Mouse (Mus musculus) gastrocnemius, adult 8-10 months (tissue): ENCODE measurements at regions not wholly inside any gene's neighbourhood (a gene's known extent, or its start where the extent isn't known, plus 50 kb on each side); places are given as distances from the start of the nearest gene placed in this dataset.

Experiments used
- DNase-seq, 2 experiments: peaks; one replicate each; pipeline ENCODE4 v3.0.0; 2022; ENCODE audit warnings: low spot score in 2 of 2

- no peak for DNase-seq
These were observed 409.8 kb upstream of the Sall1 start for GRCm38 (mm10) chr8:89453724-89454123.

GRCm38 (mm10) chr8:89444466-89444865 lies 400.5 kb upstream of the Sall1 start:
- DNase-seq, result no peak

- no peak for DNase-seq
These were observed 395.3 kb upstream of the Sall1 start for GRCm38 (mm10) chr8:89439304-89439703.

GRCm38 (mm10) chr8:89426969-89427368 lies 383.0 kb upstream of the Sall1 start:
- no peak for DNase-seq

GRCm38 (mm10) chr8:89415287-89415686 lies 371.3 kb upstream of the Sall1 start:
- no peak for DNase-seq

- no peak for DNase-seq
These were observed 368.5 kb upstream of the Sall1 start for GRCm38 (mm10) chr8:89412500-89412899.

GRCm38 (mm10) chr8:89412046-89412445 lies 368.1 kb upstream of the Sall1 start:
- no peak for DNase-seq

GRCm38 (mm10) chr8:89406688-89407087 lies 362.7 kb upstream of the Sall1 start:
- no peak for DNase-seq

GRCm38 (mm10) chr8:89404287-89404686 lies 360.3 kb upstream of the Sall1 start:
- no peak for DNase-seq

- DNase-seq, result no peak
These were observed 352.7 kb upstream of the Sall1 start for GRCm38 (mm10) chr8:89396673-89397072.

GRCm38 (mm10) chr8:89392749-89393148 lies 348.8 kb upstream of the Sall1 start:
- DNase-seq, result no peak

GRCm38 (mm10) chr8:89388761-89389160 lies 344.8 kb upstream of the Sall1 start:
- no peak for DNase-seq

GRCm38 (mm10) chr8:89387295-89387694 lies 343.3 kb upstream of the Sall1 start:
- no peak for DNase-seq

GRCm38 (mm10) chr8:89385028-89385427 lies 341.1 kb upstream of the Sall1 start:
- no peak for DNase-seq

GRCm38 (mm10) chr8:89383781-89384180 lies 339.8 kb upstream of the Sall1 start:
- no peak for DNase-seq

- DNase-seq, result no peak
These were observed 338.8 kb upstream of the Sall1 start for GRCm38 (mm10) chr8:89382538-89383380.

GRCm38 (mm10) chr8:89380436-89380835 lies 336.5 kb upstream of the Sall1 start:
- no peak for DNase-seq

- no peak for DNase-seq
These were observed 328.8 kb upstream of the Sall1 start for GRCm38 (mm10) chr8:89372761-89373160.

GRCm38 (mm10) chr8:89371773-89372132 lies 327.8 kb upstream of the Sall1 start:
- DNase-seq, result no peak

- DNase-seq, result no peak
These were observed 327.1 kb upstream of the Sall1 start for GRCm38 (mm10) chr8:89370816-89371772.

GRCm38 (mm10) chr8:89365430-89365829 lies 321.5 kb upstream of the Sall1 start:
- DNase-seq, result no peak

- no peak for DNase-seq
These were observed 314.4 kb upstream of the Sall1 start for GRCm38 (mm10) chr8:89358411-89358810.
